Mouse (Mus musculus): ENCODE results near the gene Samd10. TPM values are rescaled to one million over a fixed set of nuclear protein-coding genes. Genes with fewer than 3 reads are reported as not detected.

The Samd10 gene
- total RNA-seq (2021), result 1 to 10 TPM; 2.7 to 3.2 TPM

DNA sequence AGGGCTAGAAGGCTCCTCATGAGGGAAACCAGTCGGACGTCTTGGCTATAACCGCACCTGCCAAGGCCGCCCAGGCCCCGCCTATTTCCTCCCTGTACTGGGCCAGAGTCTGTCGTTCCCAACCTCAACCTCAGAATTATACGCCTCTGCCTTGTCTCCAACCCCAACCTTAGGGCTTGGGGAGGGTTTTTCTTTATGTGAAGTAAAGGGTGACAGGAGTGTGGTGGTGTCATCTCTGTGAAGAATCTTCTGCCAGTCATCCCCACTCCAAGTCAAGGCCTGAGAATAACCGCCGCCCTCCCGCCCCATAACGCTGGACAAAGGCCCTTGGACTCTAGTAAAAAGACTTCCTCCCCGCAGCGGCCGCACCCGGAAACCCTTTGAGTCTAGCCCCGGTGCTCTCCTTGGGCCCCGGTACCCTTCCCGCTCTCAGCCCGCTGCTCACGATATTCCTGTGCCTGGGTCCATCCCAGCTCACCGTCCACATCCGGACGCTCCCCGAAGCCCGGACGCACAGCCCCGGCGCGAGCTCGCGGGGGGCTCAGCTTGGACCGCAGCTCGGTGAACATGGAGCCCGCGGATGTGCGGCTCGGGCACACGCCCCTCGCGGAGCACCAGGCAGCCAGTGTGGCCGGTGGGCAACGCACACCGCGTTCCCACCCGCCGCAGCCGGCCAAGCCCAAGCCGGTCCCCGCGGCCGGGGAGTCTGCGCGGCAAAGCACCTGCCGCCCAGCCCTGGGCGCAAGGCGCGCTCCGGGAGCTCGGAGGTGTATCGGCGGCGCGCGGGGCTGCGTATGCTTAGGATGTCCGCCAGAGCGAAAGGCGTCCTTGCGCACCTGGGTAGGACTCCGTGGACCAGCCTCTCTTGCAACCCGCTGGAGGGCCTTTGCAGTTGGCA, at the start of gene Samd10:
Gene Samd10 (minus strand): TSS at position 759 of the 898 bp plus-strand sequence.
- intact Hi-C loops (cut with DNase I), result no loop called here
- DNase-seq, result peak; percentile 53 to 56

DNA sequence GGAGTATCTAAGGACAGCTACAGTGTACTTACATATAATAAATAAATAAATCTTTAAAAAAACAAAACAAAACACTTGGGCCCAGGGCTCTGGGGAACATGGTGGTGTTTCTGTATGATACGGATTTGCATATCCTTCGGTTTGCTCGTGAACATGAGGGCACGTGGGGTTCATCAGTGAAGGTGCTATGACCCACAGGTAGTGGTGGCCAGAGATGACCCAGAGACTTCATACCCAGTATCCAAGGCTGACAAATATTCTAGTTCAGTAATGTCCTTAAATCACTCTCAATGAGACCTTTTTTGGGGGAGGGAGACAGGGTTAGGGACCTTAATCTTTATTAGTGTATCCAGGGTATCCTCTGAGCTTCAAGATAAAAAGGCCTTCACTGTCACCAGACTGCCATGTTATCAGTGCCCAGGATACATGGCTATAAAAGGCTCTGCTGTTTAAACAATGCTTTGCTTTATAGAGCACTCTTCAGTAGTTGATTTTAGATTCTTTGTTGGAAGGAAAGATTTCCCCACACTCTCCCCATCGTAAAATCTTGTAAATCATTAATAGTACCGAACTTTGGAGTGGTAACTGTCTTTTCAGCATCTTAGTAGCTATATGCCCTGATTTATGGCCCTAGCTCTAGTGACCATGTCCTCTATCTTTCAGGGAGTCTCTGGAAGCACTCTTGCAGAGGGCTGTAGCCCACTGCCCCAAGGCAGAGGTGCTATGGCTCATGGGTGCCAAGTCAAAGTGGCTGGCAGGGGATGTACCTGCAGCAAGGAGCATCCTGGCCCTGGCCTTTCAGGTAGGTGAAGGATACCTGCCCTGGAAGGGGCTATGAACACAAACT, 47.8 kb upstream of the Samd10 start:
- no peak for DNase-seq
- intact Hi-C loops (cut with DNase I), result no loop called here

GRCm38 (mm10) chr2:181645666-181646065, 46.7 kb upstream of the Samd10 start:
- intact Hi-C loops (cut with DNase I), result loop anchor here (2.0 kb wide), 1 partner anchor 33 kb away; no protein-coding TSS in a partner anchor

DNA sequence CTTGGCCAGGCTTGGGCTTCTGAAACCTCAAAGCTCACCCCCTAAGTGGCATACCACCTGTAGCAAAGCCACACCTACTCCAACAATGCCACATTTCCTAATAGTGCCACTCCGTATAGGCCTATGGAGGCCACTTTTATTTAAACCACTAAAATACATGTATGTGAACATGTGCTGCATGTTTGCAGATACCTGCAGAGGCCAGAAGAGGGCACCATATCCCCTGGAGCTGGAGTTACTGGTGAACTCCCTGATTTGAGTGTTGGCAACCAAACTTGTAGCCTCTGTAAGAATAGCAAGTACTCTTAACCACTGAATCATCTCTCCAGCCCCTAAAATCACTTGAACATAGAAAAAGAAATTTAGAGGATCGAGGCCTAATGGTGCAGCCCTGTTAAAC, 45.3 kb upstream of the Samd10 start:
- peak; percentile 39 to 64 for DNase-seq
- intact Hi-C loops (cut with DNase I), result loop anchor here (2.0 kb wide), 1 partner anchor 34 kb away; no protein-coding TSS in a partner anchor

More at GRCm38 (mm10) chr2:181645666-181646065, 46.7 kb upstream of the Samd10 start:
- DNase-seq, result no peak

GRCm38 (mm10) chr2:181635865-181636264, 36.9 kb upstream of the Samd10 start:
- no peak for DNase-seq
- intact Hi-C loops (cut with DNase I), result no loop called here

- intact Hi-C loops (cut with DNase I), result no loop called here
- no peak for DNase-seq
Observed at GRCm38 (mm10) chr2:181632624-181633023, 33.6 kb upstream of the Samd10 start.

DNA sequence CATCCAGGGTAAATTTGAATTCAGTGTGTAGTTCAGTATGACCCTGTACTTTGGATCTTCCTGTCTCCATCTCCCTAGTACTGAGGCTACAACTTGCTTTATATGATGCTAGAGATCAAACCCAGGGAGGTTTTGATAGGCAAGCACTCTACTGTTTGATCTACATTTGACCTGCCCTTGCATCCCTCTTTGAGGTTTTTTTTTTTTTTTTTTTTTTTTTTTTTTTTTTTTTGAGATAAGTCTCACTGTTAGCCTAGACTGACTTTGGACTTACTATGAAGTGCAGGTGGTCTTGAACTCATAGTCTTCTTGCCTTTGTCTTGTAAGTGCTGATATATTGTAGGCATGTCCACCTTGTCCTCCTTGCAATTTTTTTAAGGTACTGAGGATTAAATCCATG, 29.5 kb upstream of the Samd10 start:
- intact Hi-C loops (cut with DNase I), result no loop called here
- DNase-seq, result no peak

DNA sequence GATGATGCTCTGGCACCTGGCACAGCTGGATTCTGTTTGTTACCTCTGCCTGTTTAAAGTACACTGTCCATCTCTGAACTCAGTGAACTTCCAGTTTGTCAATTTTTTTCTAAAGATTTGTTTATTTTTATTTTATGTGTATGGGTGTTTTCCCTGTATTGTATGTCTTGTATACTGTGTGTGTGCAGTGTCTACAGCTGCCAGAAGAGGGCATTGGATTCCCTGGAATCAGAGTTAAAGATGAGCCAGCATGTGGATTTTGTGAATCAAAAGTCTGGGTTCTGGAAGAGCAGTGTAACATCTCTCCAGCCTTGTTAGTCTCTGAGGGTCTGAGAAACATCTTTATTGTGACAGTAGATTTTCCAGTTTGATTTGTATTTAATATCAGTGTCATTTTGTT, 24.4 kb upstream of the Samd10 start:
- intact Hi-C loops (cut with DNase I), result loop anchor here (2.0 kb wide), 2 partner anchors 35 to 55 kb away; no protein-coding TSS in a partner anchor
- peak; percentile 14 to 41 for DNase-seq

GRCm38 (mm10) chr2:181618761-181619495, 19.9 kb upstream of the Samd10 start:
- DNase-seq, result no peak
- intact Hi-C loops (cut with DNase I), result no loop called here

- intact Hi-C loops (cut with DNase I), result loop anchor here (10.0 kb wide), 1 partner anchor 262 kb away; the partner anchor contains the start of gene Polr3k
- DNase-seq, result no peak
Observed at GRCm38 (mm10) chr2:181602367-181602766, 3.4 kb upstream of the Samd10 start.

- intact Hi-C loops (cut with DNase I), result loop anchor here (10.0 kb wide), 1 partner anchor 263 kb away; the partner anchor contains the start of gene Polr3k
- no peak for DNase-seq
Observed at GRCm38 (mm10) chr2:181601751-181602145, 2.7 kb upstream of the Samd10 start.

- DNase-seq, result peak; percentile 97 to 98
- intact Hi-C loops (cut with DNase I), result loop anchor here (10.0 kb wide), 1 partner anchor 264 kb away; the partner anchor contains the start of gene Polr3k
Observed at GRCm38 (mm10) chr2:181600828-181601750, 2.1 kb upstream of the Samd10 start.

GRCm38 (mm10) chr2:181600226-181600758, 1.3 kb upstream of the Samd10 start:
- intact Hi-C loops (cut with DNase I), result loop anchor here (10.0 kb wide), 1 partner anchor 265 kb away; the partner anchor contains the start of gene Polr3k
- DNase-seq, result no peak

GRCm38 (mm10) chr2:181597378-181598061, 1.5 kb downstream of the Samd10 start:
- intact Hi-C loops (cut with DNase I), result no loop called here
- DNase-seq, result no peak

GRCm38 (mm10) chr2:181596221-181596960, 2.6 kb downstream of the Samd10 start:
- intact Hi-C loops (cut with DNase I), result no loop called here
- DNase-seq, result no peak

GRCm38 (mm10) chr2:181594946-181595696, 3.9 kb downstream of the Samd10 start:
- peak in 1 of 2 experiments; percentile 60 for DNase-seq
- intact Hi-C loops (cut with DNase I), result no loop called here

GRCm38 (mm10) chr2:181593937-181594336, 5.1 kb downstream of the Samd10 start:
- DNase-seq, result no peak
- intact Hi-C loops (cut with DNase I), result no loop called here
